Mouse (Mus musculus): ENCODE results near the gene Serpina3i. TPM values are rescaled to one million over a fixed set of nuclear protein-coding genes. Genes with fewer than 3 reads are reported as not detected.
A peak's percentile ranks its signal among the peaks of the same experiment; 100 is the strongest.

The Serpina3i gene
- polyA plus RNA-seq, 1 experiment: not detected

- H3K4me1 ChIP-seq (ENCODE audit: control insufficient read depth, insufficient read depth, low read length): peaks cover 4% of the 10 kb centered on the region; the same call in 1 of the 2 replicates
- H3K4me3 ChIP-seq (ENCODE audit: insufficient read depth, low read length): no peak overlapping the region
- TF ChIP-seq POLR2A (IDR thresholded peaks at IDR 0.05; ENCODE audit: extremely low read depth, insufficient read depth, low read length) (no peak), CTCF (IDR thresholded peaks at IDR 0.05; ENCODE audit: extremely low read depth, insufficient read depth, low read length) (no peak)
- no peak overlapping the region for H3K27ac ChIP-seq (ENCODE audit: insufficient read depth, low read length)
Observed at GRCm38 (mm10) chr12:104243307-104243706, 19.6 kb upstream of the Serpina3i start.

- peaks cover 4% of the 10 kb centered on the region; the same call in 1 of the 2 replicates for H3K4me1 ChIP-seq (ENCODE audit: control insufficient read depth, insufficient read depth, low read length)
- TF ChIP-seq CTCF (IDR thresholded peaks at IDR 0.05; ENCODE audit: extremely low read depth, insufficient read depth, low read length): peak; percentile 65
- TF ChIP-seq POLR2A (IDR thresholded peaks at IDR 0.05; ENCODE audit: extremely low read depth, insufficient read depth, low read length): no peak
- no peak overlapping the region for H3K4me3 ChIP-seq (ENCODE audit: insufficient read depth, low read length)
Observed at GRCm38 (mm10) chr12:104245092-104245491, 17.8 kb upstream of the Serpina3i start.

DNA sequence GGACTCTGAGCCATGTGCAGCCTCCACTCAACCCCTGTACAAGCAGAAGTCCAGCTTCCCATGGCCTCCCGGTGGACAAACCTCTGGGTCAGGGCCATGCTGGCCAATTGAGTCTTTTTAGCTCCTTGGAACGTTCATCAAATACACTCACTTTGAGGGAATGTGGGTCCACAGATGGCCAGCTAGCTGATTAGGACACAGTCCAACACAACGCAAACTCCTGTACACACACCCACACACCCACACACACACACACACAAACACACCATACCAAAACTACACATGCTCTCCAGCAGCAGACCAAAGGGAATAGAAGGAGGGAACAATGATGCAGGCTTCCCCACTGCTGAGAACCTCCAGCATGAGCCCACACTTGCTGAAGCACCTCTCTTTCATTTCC is 17.3 kb upstream of the Serpina3i start:
- Histone ChIP-seq H3K27ac (ENCODE audit: insufficient read depth, low read length) (no peak overlapping the region), H3K4me1 (ENCODE audit: control insufficient read depth, insufficient read depth, low read length) (peaks cover 4% of the 10 kb centered on the region; the same call in 1 of the 2 replicates), H3K4me3 (ENCODE audit: insufficient read depth, low read length) (no peak overlapping the region)
- no peak for TF ChIP-seq POLR2A (IDR thresholded peaks at IDR 0.05; ENCODE audit: extremely low read depth, insufficient read depth, low read length)
- TF ChIP-seq CTCF (IDR thresholded peaks at IDR 0.05; ENCODE audit: extremely low read depth, insufficient read depth, low read length): no peak

More at GRCm38 (mm10) chr12:104245092-104245491, 17.8 kb upstream of the Serpina3i start:
- H3K27ac ChIP-seq (ENCODE audit: insufficient read depth, low read length): no peak overlapping the region

DNA sequence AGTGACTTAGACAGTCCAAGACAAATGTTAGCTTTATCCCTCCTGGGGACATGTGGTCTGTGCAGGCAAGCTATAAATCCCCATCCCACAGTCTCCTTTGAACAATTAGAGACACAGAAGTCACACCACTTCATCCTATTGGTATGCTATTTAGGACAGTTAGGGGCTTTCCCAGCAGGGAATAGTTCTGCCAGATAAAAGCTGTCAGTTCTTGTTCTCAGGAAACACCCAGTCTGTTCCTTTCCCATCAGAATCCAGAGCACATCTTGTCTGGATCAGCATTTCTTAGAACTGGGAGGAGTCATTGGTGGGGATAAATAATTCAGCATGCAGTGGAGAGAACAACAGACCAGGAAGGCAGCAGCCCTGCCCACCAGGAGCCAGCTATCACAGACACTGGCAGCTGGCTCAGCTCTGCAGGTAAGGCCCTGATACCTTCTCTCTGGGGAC is 15.3 kb upstream of the Serpina3i start:
- H3K27ac ChIP-seq (ENCODE audit: insufficient read depth, low read length): no peak overlapping the region
- TF ChIP-seq CTCF (IDR thresholded peaks at IDR 0.05; ENCODE audit: extremely low read depth, insufficient read depth, low read length) (no peak), POLR2A (IDR thresholded peaks at IDR 0.05; ENCODE audit: extremely low read depth, insufficient read depth, low read length) (no peak)
- H3K4me1 ChIP-seq (ENCODE audit: control insufficient read depth, insufficient read depth, low read length): peaks cover 4% of the 10 kb centered on the region; the same call in 1 of the 2 replicates

GRCm38 (mm10) chr12:104248231-104248630 is 14.7 kb upstream of the Serpina3i start:
- H3K4me1 ChIP-seq (ENCODE audit: control insufficient read depth, insufficient read depth, low read length): peaks cover 4% of the 10 kb centered on the region; the same call in 1 of the 2 replicates
- TF ChIP-seq POLR2A (IDR thresholded peaks at IDR 0.05; ENCODE audit: extremely low read depth, insufficient read depth, low read length) (no peak), CTCF (IDR thresholded peaks at IDR 0.05; ENCODE audit: extremely low read depth, insufficient read depth, low read length) (no peak)
- H3K4me3 ChIP-seq (ENCODE audit: insufficient read depth, low read length): no peak overlapping the region
- no peak overlapping the region for H3K27ac ChIP-seq (ENCODE audit: insufficient read depth, low read length)

More for the DNA sequence above, 15.3 kb upstream of the Serpina3i start:
- H3K4me3 ChIP-seq (ENCODE audit: insufficient read depth, low read length): no peak overlapping the region

GRCm38 (mm10) chr12:104261041-104261440 is 1.9 kb upstream of the Serpina3i start:
- TF ChIP-seq CTCF (IDR thresholded peaks at IDR 0.05; ENCODE audit: extremely low read depth, insufficient read depth, low read length): no peak
- Histone ChIP-seq H3K4me1 (ENCODE audit: control insufficient read depth, insufficient read depth, low read length) (no peaks in the 10 kb centered on the region), H3K27ac (ENCODE audit: insufficient read depth, low read length) (no peak overlapping the region), H3K4me3 (ENCODE audit: insufficient read depth, low read length) (no peak overlapping the region)

- Histone ChIP-seq H3K27ac (ENCODE audit: insufficient read depth, low read length) (no peak overlapping the region), H3K4me3 (ENCODE audit: insufficient read depth, low read length) (no peak overlapping the region), H3K4me1 (ENCODE audit: control insufficient read depth, insufficient read depth, low read length) (no peaks in the 10 kb centered on the region)
- no peak for TF ChIP-seq CTCF (IDR thresholded peaks at IDR 0.05; ENCODE audit: extremely low read depth, insufficient read depth, low read length)
- TF ChIP-seq POLR2A (IDR thresholded peaks at IDR 0.05; ENCODE audit: extremely low read depth, insufficient read depth, low read length): no peak
Observed at GRCm38 (mm10) chr12:104266374-104266773, 3.5 kb downstream of the Serpina3i start.

- H3K4me1 ChIP-seq (ENCODE audit: control insufficient read depth, insufficient read depth, low read length): no peaks in the 10 kb centered on the region
- no peak overlapping the region for H3K4me3 ChIP-seq (ENCODE audit: insufficient read depth, low read length)
- H3K27ac ChIP-seq (ENCODE audit: insufficient read depth, low read length): no peak overlapping the region
- TF ChIP-seq POLR2A (IDR thresholded peaks at IDR 0.05; ENCODE audit: extremely low read depth, insufficient read depth, low read length): no peak
- no peak for TF ChIP-seq CTCF (IDR thresholded peaks at IDR 0.05; ENCODE audit: extremely low read depth, insufficient read depth, low read length)
Observed at GRCm38 (mm10) chr12:104278216-104279055, 15.5 kb downstream of the Serpina3i start.

- Histone ChIP-seq H3K4me1 (ENCODE audit: control insufficient read depth, insufficient read depth, low read length) (no peaks in the 10 kb centered on the region), H3K4me3 (ENCODE audit: insufficient read depth, low read length) (no peak overlapping the region), H3K27ac (ENCODE audit: insufficient read depth, low read length) (no peak overlapping the region)
- TF ChIP-seq POLR2A (IDR thresholded peaks at IDR 0.05; ENCODE audit: extremely low read depth, insufficient read depth, low read length) (no peak), CTCF (IDR thresholded peaks at IDR 0.05; ENCODE audit: extremely low read depth, insufficient read depth, low read length) (no peak)
Observed at GRCm38 (mm10) chr12:104279056-104279435, 16.1 kb downstream of the Serpina3i start.

- Histone ChIP-seq H3K4me3 (ENCODE audit: insufficient read depth, low read length) (no peak overlapping the region), H3K4me1 (ENCODE audit: control insufficient read depth, insufficient read depth, low read length) (no peaks in the 10 kb centered on the region), H3K27ac (ENCODE audit: insufficient read depth, low read length) (no peak overlapping the region)
- TF ChIP-seq CTCF (IDR thresholded peaks at IDR 0.05; ENCODE audit: extremely low read depth, insufficient read depth, low read length) (no peak), POLR2A (IDR thresholded peaks at IDR 0.05; ENCODE audit: extremely low read depth, insufficient read depth, low read length) (no peak)
Observed at GRCm38 (mm10) chr12:104283380-104283779, 20.5 kb downstream of the Serpina3i start.
